Mouse (Mus musculus) erythroblast, embryonic 14.5 days (primary cell): ENCODE data around the gene Tpbpb. TPM values are rescaled to one million over a fixed set of nuclear protein-coding genes. Genes with fewer than 3 reads are reported as not detected.
"Not testable (repeated sequence)": the region's sequence is repeated elsewhere in the genome, so short reads cannot be mapped to it uniquely, and the experiment has no call there.

Experiments
- H3K27me3 ChIP-seq: 2 replicates; pipeline ENCODE4 v1.6.1; 2012; ENCODE audit warnings: inconsistent platforms; ENCODE audit not compliant: control insufficient read depth
- H3K36me3 ChIP-seq: 2 replicates; pipeline ENCODE4 v1.6.1; 2012; ENCODE audit warnings: mild to moderate bottlenecking, inconsistent platforms; ENCODE audit not compliant: control insufficient read depth
- H3K4me1 ChIP-seq: 2 replicates; pipeline ENCODE4 v1.6.1; 2012; ENCODE audit warnings: inconsistent platforms; ENCODE audit not compliant: control insufficient read depth
- H3K4me3 ChIP-seq: replicated peaks from 2 replicates; pipeline ENCODE3; 2012; ENCODE audit warnings: moderate library complexity, mild to moderate bottlenecking, inconsistent platforms
- H3K9me3 ChIP-seq: 2 replicates; pipeline ENCODE4 v1.6.1; 2012; ENCODE audit warnings: low read length, inconsistent platforms, mixed read lengths; ENCODE audit not compliant: control insufficient read depth
- GATA1 ChIP-seq: IDR thresholded peaks from 2 replicates; pipeline ENCODE4 v1.6.1; 2012; ENCODE audit warnings: low read length, inconsistent platforms, mixed read lengths
- TAL1 ChIP-seq: IDR thresholded peaks from 3 replicates; pipeline ENCODE4 v1.6.1; 2012; ENCODE audit warnings: low read length, inconsistent platforms, mixed read lengths
- polyA plus RNA-seq: library from polyadenylated mRNA; stranded (reverse); fragments of >175 nt; gene quantifications from 2 replicates; pipeline ENCODE4 v1.2.3, GENCODE M21; 2012

Gene Tpbpb
- polyA plus RNA-seq = not detected in 2 replicates

- not testable (repeated sequence) for H3K27me3 ChIP-seq, H3K4me1 ChIP-seq, H3K9me3 ChIP-seq, H3K36me3 ChIP-seq, H3K4me3 ChIP-seq
Measured at GRCm38 (mm10) chr13:60904780-60905179, at the start of gene Tpbpb. Tpbpb (minus strand) TSS chr13:60904880.

GRCm38 (mm10) chr13:60941884-60942283 lies 37.2 kb upstream of the Tpbpb start, which contains the start of gene Tpbpa:
Tpbpa (minus strand) TSS chr13:60941984.
- H3K4me3 ChIP-seq, H3K36me3 ChIP-seq, H3K27me3 ChIP-seq, H3K9me3 ChIP-seq, H3K4me1 ChIP-seq: not testable (repeated sequence)

- no peaks in the 10 kb centered on the region for H3K9me3 ChIP-seq
- TF ChIP-seq GATA1 = no peak
- no peak for TF ChIP-seq TAL1
- H3K4me1 ChIP-seq = no peaks in the 10 kb centered on the region
- H3K4me3 ChIP-seq = no peak within 1 kb of the TSS
- no peaks in the 10 kb centered on the region for H3K27me3 ChIP-seq
- no peaks in the 10 kb centered on the region for H3K36me3 ChIP-seq
Measured at GRCm38 (mm10) chr13:60936500-60936901, 31.8 kb upstream of the Tpbpb start, which contains the start of the genes Gm49391 and Ctla2a. Gm49391 (minus strand) TSS chr13:60936571. Ctla2a (minus strand) TSS chr13:60936625.

GRCm38 (mm10) chr13:60935490-60935889 lies 30.8 kb upstream of the Tpbpb start, which contains the start of gene Gm49393:
Gm49393 (minus strand) TSS chr13:60935590.
- H3K36me3 ChIP-seq, H3K9me3 ChIP-seq, H3K4me3 ChIP-seq, H3K4me1 ChIP-seq, H3K27me3 ChIP-seq: not testable (repeated sequence)

- Histone ChIP-seq H3K9me3 (no peaks in the 10 kb centered on the region), H3K4me3 (no peak within 1 kb of the TSS), H3K36me3 (no peaks in the 10 kb centered on the region), H3K4me1 (no peaks in the 10 kb centered on the region), H3K27me3 (no peaks in the 10 kb centered on the region)
- TF ChIP-seq GATA1 (no peak), TAL1 (no peak)
Measured at GRCm38 (mm10) chr13:60897328-60897727, 7.4 kb downstream of the Tpbpb start, which contains the start of gene Ctla2b. Ctla2b (minus strand) TSS chr13:60897447.

GRCm38 (mm10) chr13:60896794-60897193 lies 7.9 kb downstream of the Tpbpb start, which contains the start of gene Gm49392:
Gm49392 (minus strand) TSS chr13:60896894.
- not testable (repeated sequence) for H3K9me3 ChIP-seq, H3K36me3 ChIP-seq, H3K4me1 ChIP-seq, H3K4me3 ChIP-seq, H3K27me3 ChIP-seq

- Histone ChIP-seq H3K4me1 (no peaks in the 10 kb centered on the region), H3K36me3 (no peaks in the 10 kb centered on the region), H3K9me3 (no peaks in the 10 kb centered on the region), H3K27me3 (no peaks in the 10 kb centered on the region), H3K4me3 (no peak overlapping the region)
- TF ChIP-seq GATA1 = no peak
- no peak for TF ChIP-seq TAL1
Measured at GRCm38 (mm10) chr13:60895406-60896160, 9.1 kb downstream of the Tpbpb start.

- Histone ChIP-seq H3K4me3 (no peak overlapping the region), H3K9me3 (no peaks in the 10 kb centered on the region), H3K27me3 (no peaks in the 10 kb centered on the region), H3K4me1 (no peaks in the 10 kb centered on the region), H3K36me3 (no peaks in the 10 kb centered on the region)
- no peak for TF ChIP-seq TAL1
Measured at GRCm38 (mm10) chr13:60892301-60892700, 12.4 kb downstream of the Tpbpb start.

GRCm38 (mm10) chr13:60864281-60864680 lies 40.4 kb downstream of the Tpbpb start, which contains the start of gene 4930486L24Rik:
4930486L24Rik (minus strand) TSS chr13:60864475.
- no peaks in the 10 kb centered on the region for H3K9me3 ChIP-seq
- no peaks in the 10 kb centered on the region for H3K27me3 ChIP-seq
- no peaks in the 10 kb centered on the region for H3K36me3 ChIP-seq
- no peaks in the 10 kb centered on the region for H3K4me1 ChIP-seq
- TF ChIP-seq GATA1 (no peak), TAL1 (no peak)
- H3K4me3 ChIP-seq = no peak within 1 kb of the TSS

Other genes starting within 250 kb of the Tpbpb start
- not detected in 2 replicates for gene BC051665, start 118.5 kb downstream of the Tpbpb start, polyA plus RNA-seq
- gene Ctsll3, start 102.0 kb downstream of the Tpbpb start, polyA plus RNA-seq = not detected in 2 replicates
- not detected in 2 replicates for gene 4930486L24Rik, start 40.4 kb downstream of the Tpbpb start, polyA plus RNA-seq
- not detected in 2 replicates for gene Gm49392, start 8.0 kb downstream of the Tpbpb start, polyA plus RNA-seq
- not detected in 2 replicates for gene Ctla2b, start 7.4 kb downstream of the Tpbpb start, polyA plus RNA-seq
- gene Gm49393, start 30.7 kb upstream of the Tpbpb start, polyA plus RNA-seq = not detected in 2 replicates
- 0.06 TPM in 1 of 2 replicates, not detected in the other for gene Gm49391, start 31.7 kb upstream of the Tpbpb start, polyA plus RNA-seq
- gene Ctla2a, start 31.7 kb upstream of the Tpbpb start, polyA plus RNA-seq = 0.10 TPM in 1 of 2 replicates, not detected in the other
- gene Tpbpa, start 37.1 kb upstream of the Tpbpb start, polyA plus RNA-seq = not detected in 2 replicates
- gene Ctsj, start 101.1 kb upstream of the Tpbpb start, polyA plus RNA-seq = not detected in 2 replicates
- not detected in 2 replicates for gene Ctsq, start 135.8 kb upstream of the Tpbpb start, polyA plus RNA-seq